Mouse (Mus musculus) limb, embryonic 15.5 days (tissue): ENCODE results near the gene Podxl2. TPM values are rescaled to one million over a fixed set of nuclear protein-coding genes. Genes with fewer than 3 reads are reported as not detected.

ENCODE experiments used
- ATAC-seq: fragments of 200-750 bp; cut with Nextera tagmentation; 2 replicates; pipeline ENCODE4 v1.8.0; 2017; ENCODE audit warnings: low read depth, moderate TSS enrichment; ENCODE audit not compliant: insufficient number of reproducible peaks, low FRiP score, low TSS enrichment
- H3K27ac ChIP-seq: fragments of 300-500 bp; sonication (generic); 2 replicates; pipeline ENCODE4 v1.5.1; 2015; ENCODE audit warnings: moderate library complexity, mild to moderate bottlenecking, inconsistent platforms
- H3K27me3 ChIP-seq: fragments of 300-500 bp; sonication (generic); 2 replicates; pipeline ENCODE4 v1.6.1; 2015; ENCODE audit warnings: inconsistent platforms
- H3K36me3 ChIP-seq: fragments of 300-500 bp; sonication (generic); 2 replicates; pipeline ENCODE4 v1.6.1; 2015; ENCODE audit warnings: inconsistent platforms
- H3K4me1 ChIP-seq: fragments of 300-500 bp; sonication (generic); 2 replicates; pipeline ENCODE4 v1.6.1; 2015; ENCODE audit warnings: inconsistent platforms
- H3K4me2 ChIP-seq: fragments of 300-500 bp; sonication (generic); 2 replicates; pipeline ENCODE4 v1.6.1; 2015; ENCODE audit warnings: mild to moderate bottlenecking, inconsistent platforms
- H3K4me3 ChIP-seq: fragments of 300-500 bp; sonication (generic); 2 replicates; pipeline ENCODE4 v1.5.1; 2015; ENCODE audit warnings: mild to moderate bottlenecking, inconsistent platforms
- H3K9ac ChIP-seq: fragments of 300-500 bp; sonication (generic); 2 replicates; pipeline ENCODE4 v1.6.1; 2015; ENCODE audit warnings: inconsistent platforms
- H3K9me3 ChIP-seq: fragments of 300-500 bp; sonication (generic); 2 replicates; pipeline ENCODE4 v1.6.1; 2016; ENCODE audit warnings: inconsistent platforms
- WGBS: fragments of 180-500 bp; shearing (Covaris S2); methylation state at CpG from one replicate; pipeline ENCODE4 v1.1.7; 2015; 5-methylcytosine and 5-hydroxymethylcytosine counted together
- polyA plus RNA-seq: library from polyadenylated mRNA; unstranded; fragments of >200 nt; fragmentation: Nextera tagmentation; extraction: Ambion mirVana; gene quantifications from 2 replicates; pipeline ENCODE4 v1.2.1, GENCODE M21; 2015

The Podxl2 gene
- polyA plus RNA-seq, 1 experiment from 2014 or later: 85.6 TPM

GRCm38 (mm10) chr6:88841781-88842689 lies 32.8 kb downstream of the Podxl2 start, which contains the start of gene Abtb1:
Gene Abtb1, minus strand, starts transcription at chr6:88841984.
- H3K27me3 ChIP-seq: no peaks in the 10 kb centered on the region
- H3K9me3 ChIP-seq: no peaks in the 10 kb centered on the region

GRCm38 (mm10) chr6:88841514-88841780 lies 33.4 kb downstream of the Podxl2 start:
- Histone ChIP-seq H3K27ac (peak overlapping the region; percentile 90), H3K4me2 (peak overlapping the region; percentile 90), H3K9me3 (no peaks in the 10 kb centered on the region), H3K4me3 (peak overlapping the region; percentile 89), H3K36me3 (peaks cover 38% of the 10 kb centered on the region), H3K4me1 (peaks cover 23% of the 10 kb centered on the region), H3K9ac (peak overlapping the region; percentile 76), H3K27me3 (no peaks in the 10 kb centered on the region)
- WGBS: 1% methylated on average over 22 of the region's 22 CpGs
- ATAC-seq: 0 out of 2 replicates have a peak, but pooled peaks have one; percentile 1

More at GRCm38 (mm10) chr6:88841781-88842689, 32.8 kb downstream of the Podxl2 start, which contains the start of gene Abtb1:
- H3K4me2 ChIP-seq: peak within 1 kb of the TSS; percentile 90
- peaks cover 23% of the 10 kb centered on the region for H3K4me1 ChIP-seq
- peak within 1 kb of the TSS; percentile 90 for H3K27ac ChIP-seq
- H3K9ac ChIP-seq: peak within 1 kb of the TSS; percentile 76
- H3K36me3 ChIP-seq: peaks cover 34% of the 10 kb centered on the region
- peak; percentile 99 for ATAC-seq
- 1% methylated on average over 72 of the region's 72 CpGs for WGBS
- H3K4me3 ChIP-seq: peak within 1 kb of the TSS; percentile 89

GRCm38 (mm10) chr6:88840791-88841513 lies 33.9 kb downstream of the Podxl2 start:
- H3K27ac ChIP-seq: peak overlapping the region; percentile 90
- 59% methylated on average over 9 of the region's 9 CpGs for WGBS

GRCm38 (mm10) chr6:88840211-88840610 lies 34.6 kb downstream of the Podxl2 start:
- Histone ChIP-seq H3K27me3 (no peaks in the 10 kb centered on the region), H3K4me2 (no peak overlapping the region), H3K9ac (no peak overlapping the region), H3K36me3 (peaks cover 43% of the 10 kb centered on the region), H3K9me3 (no peaks in the 10 kb centered on the region), H3K27ac (no peak overlapping the region), H3K4me3 (0 out of 2 replicates have a peak overlapping the region, but pooled peaks have one; percentile 89), H3K4me1 (peaks cover 23% of the 10 kb centered on the region)
- 68% methylated on average over 3 of the region's 3 CpGs for WGBS
- no peak for ATAC-seq

More at GRCm38 (mm10) chr6:88840791-88841513, 33.9 kb downstream of the Podxl2 start:
- Histone ChIP-seq H3K4me2 (peak overlapping the region; percentile 90), H3K9ac (peak overlapping the region; percentile 76), H3K4me1 (peaks cover 23% of the 10 kb centered on the region), H3K36me3 (peaks cover 43% of the 10 kb centered on the region), H3K4me3 (peak overlapping the region; percentile 89), H3K9me3 (no peaks in the 10 kb centered on the region), H3K27me3 (no peaks in the 10 kb centered on the region)
- no peak for ATAC-seq

GRCm38 (mm10) chr6:88839135-88839970 lies 35.5 kb downstream of the Podxl2 start:
- 84% methylated on average over 26 of the region's 26 CpGs for WGBS

GRCm38 (mm10) chr6:88838613-88839012 lies 36.2 kb downstream of the Podxl2 start:
- peaks cover 21% of the 10 kb centered on the region for H3K4me1 ChIP-seq
- no peak overlapping the region for H3K4me3 ChIP-seq
- H3K4me2 ChIP-seq: no peak overlapping the region
- no peak for ATAC-seq
- H3K27me3 ChIP-seq: no peaks in the 10 kb centered on the region
- no peak overlapping the region for H3K27ac ChIP-seq
- 91% methylated on average over 10 of the region's 10 CpGs for WGBS
- no peak overlapping the region for H3K9ac ChIP-seq
- H3K36me3 ChIP-seq: peaks cover 40% of the 10 kb centered on the region
- H3K9me3 ChIP-seq: no peaks in the 10 kb centered on the region

More at GRCm38 (mm10) chr6:88839135-88839970, 35.5 kb downstream of the Podxl2 start:
- ATAC-seq: no peak
- no peaks in the 10 kb centered on the region for H3K27me3 ChIP-seq
- no peak overlapping the region for H3K4me2 ChIP-seq
- no peak overlapping the region for H3K27ac ChIP-seq
- no peaks in the 10 kb centered on the region for H3K9me3 ChIP-seq
- H3K36me3 ChIP-seq: peaks cover 40% of the 10 kb centered on the region
- H3K4me1 ChIP-seq: peaks cover 23% of the 10 kb centered on the region
- H3K4me3 ChIP-seq: no peak overlapping the region
- no peak overlapping the region for H3K9ac ChIP-seq

- Histone ChIP-seq H3K9ac (no peak overlapping the region), H3K27ac (no peak overlapping the region), H3K4me2 (no peak overlapping the region), H3K9me3 (no peaks in the 10 kb centered on the region), H3K4me3 (no peak overlapping the region), H3K27me3 (no peaks in the 10 kb centered on the region), H3K36me3 (peaks cover 40% of the 10 kb centered on the region), H3K4me1 (peaks cover 15% of the 10 kb centered on the region)
- WGBS: 90% methylated on average over 12 of the region's 12 CpGs
- ATAC-seq: no peak
These were observed 36.8 kb downstream of the Podxl2 start for GRCm38 (mm10) chr6:88837999-88838398.

GRCm38 (mm10) chr6:88836178-88836819 lies 38.5 kb downstream of the Podxl2 start:
- WGBS: 89% methylated on average over 28 of the region's 28 CpGs
- no peak for ATAC-seq
- H3K27me3 ChIP-seq: no peaks in the 10 kb centered on the region
- no peaks in the 10 kb centered on the region for H3K9me3 ChIP-seq
- peaks cover 40% of the 10 kb centered on the region for H3K36me3 ChIP-seq
- no peak overlapping the region for H3K27ac ChIP-seq
- H3K4me3 ChIP-seq: no peak overlapping the region
- peaks cover 12% of the 10 kb centered on the region for H3K4me1 ChIP-seq
- H3K4me2 ChIP-seq: no peak overlapping the region
- H3K9ac ChIP-seq: no peak overlapping the region

- peaks cover 40% of the 10 kb centered on the region for H3K36me3 ChIP-seq
- ATAC-seq: no peak
These were observed 39.8 kb downstream of the Podxl2 start for GRCm38 (mm10) chr6:88835047-88835446.

GRCm38 (mm10) chr6:88833340-88834140 lies 41.3 kb downstream of the Podxl2 start:
- Histone ChIP-seq H3K27me3 (no peaks in the 10 kb centered on the region), H3K9me3 (no peaks in the 10 kb centered on the region), H3K36me3 (peaks cover 26% of the 10 kb centered on the region), H3K4me3 (no peak overlapping the region), H3K4me2 (no peak overlapping the region), H3K27ac (no peak overlapping the region), H3K9ac (no peak overlapping the region), H3K4me1 (peaks cover 3% of the 10 kb centered on the region)
- 81% methylated on average over 5 of the region's 5 CpGs for WGBS
- no peak for ATAC-seq

More at GRCm38 (mm10) chr6:88835047-88835446, 39.8 kb downstream of the Podxl2 start:
- 56% methylated on average over 5 of the region's 5 CpGs for WGBS
- Histone ChIP-seq H3K27me3 (no peaks in the 10 kb centered on the region), H3K9me3 (no peaks in the 10 kb centered on the region), H3K4me2 (no peak overlapping the region), H3K4me3 (no peak overlapping the region), H3K27ac (no peak overlapping the region), H3K9ac (no peak overlapping the region), H3K4me1 (peaks cover 3% of the 10 kb centered on the region)
